Mouse (Mus musculus) large intestine, adult 2 months (tissue): ENCODE measurements at regions not wholly inside any gene's neighbourhood (a gene's known extent, or its start where the extent isn't known, plus 50 kb on each side); places are given as distances from the start of the nearest gene placed in this dataset.

Experiments used
- DNase-seq: peaks from one replicate; pipeline ENCODE4 v3.0.0-alpha.2; 2012; ENCODE audit warnings: low read depth, low spot score
- WGBS: fragments of 180-500 bp; shearing (Covaris S2); methylation state at CpG from one replicate; pipeline ENCODE4 v1.1.7; 2018; 5-methylcytosine and 5-hydroxymethylcytosine counted together

DNA sequence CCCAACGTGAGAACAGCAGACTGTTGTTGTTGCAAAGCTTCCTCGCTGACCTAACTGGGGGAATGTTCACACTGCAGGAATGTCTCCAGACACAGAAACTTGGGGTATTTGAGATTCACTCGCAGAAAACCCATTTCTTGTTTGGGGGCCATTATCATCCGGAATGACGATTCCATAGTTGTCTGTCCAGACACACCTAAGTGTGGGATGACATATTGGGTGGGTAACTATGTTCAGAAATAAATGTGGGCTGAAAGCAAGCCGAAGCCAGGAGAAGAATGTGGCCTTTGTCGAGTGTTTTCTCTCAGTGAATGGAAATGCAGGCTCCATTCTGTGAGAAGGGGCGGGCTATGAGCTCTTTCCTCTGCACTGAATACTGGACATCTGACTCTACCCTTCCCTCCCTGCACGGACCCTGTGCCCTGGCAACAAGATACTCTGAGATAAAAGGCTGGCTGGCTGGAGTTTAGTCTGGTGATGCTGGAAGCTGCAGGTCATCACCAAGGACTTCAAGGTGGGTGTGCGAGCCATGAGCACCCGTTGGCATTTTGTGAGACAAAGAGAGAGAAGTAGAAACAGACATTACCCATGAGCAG lies 269.7 kb downstream of the Irs2 start:
- DNase-seq, result no peak
- 76% methylated on average over 11 of the region's 11 CpGs for WGBS

DNA sequence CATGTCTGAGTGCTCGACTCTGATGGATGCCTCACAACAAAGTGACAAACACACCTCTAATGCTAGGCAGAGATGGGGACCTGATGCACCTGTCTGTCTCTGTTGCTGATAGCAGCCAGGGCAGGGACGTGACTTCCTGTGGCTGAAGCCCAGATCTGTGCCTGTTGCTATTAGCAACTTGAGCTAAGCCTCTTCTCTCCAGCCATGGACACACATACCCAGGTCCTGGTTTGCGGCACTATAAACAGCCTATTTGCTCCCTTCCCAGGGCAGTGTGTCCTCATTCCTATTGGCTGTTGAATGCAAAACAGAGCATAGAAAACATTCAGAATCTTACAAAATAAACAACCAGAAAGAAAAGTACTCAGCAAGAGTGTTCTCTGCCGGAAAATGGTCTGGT lies 273.5 kb downstream of the Irs2 start:
- no peak for DNase-seq
- WGBS, result 42% methylated on average over 4 of the region's 4 CpGs

DNA sequence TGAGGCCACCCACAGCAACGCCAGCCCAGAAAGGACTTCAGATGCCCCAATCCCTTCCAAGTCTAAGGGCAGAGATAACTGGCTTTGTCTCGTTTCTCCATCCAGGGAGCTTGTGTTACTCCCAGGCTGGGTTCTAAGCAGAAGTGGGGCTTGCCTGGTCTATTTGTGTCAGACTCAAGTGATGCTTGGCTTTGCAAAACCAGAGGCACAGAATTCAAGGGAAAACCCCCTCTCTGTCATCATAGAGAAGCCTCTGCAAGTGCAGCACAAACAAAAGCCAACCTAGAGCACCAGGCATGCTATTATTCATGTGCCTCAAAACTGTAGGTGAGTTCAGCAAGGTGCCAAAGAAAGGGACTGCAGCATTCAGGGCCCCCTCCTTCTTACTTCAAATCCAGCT lies 284.9 kb downstream of the Irs2 start:
- DNase-seq, result no peak
- WGBS, result 81% methylated on average over 2 of the region's 2 CpGs

- 85% methylated on average over 4 of the region's 4 CpGs for WGBS
- DNase-seq, result no peak
Observed at GRCm38 (mm10) chr8:10722742-10723141, 285.5 kb downstream of the Irs2 start.

GRCm38 (mm10) chr8:10722342-10722741 lies 285.9 kb downstream of the Irs2 start:
- 93% methylated on average over 3 of the region's 3 CpGs for WGBS
- no peak for DNase-seq

- 68% methylated on average over 10 of the region's 10 CpGs for WGBS
- no peak for DNase-seq
Observed at GRCm38 (mm10) chr8:10721146-10721862, 287.0 kb downstream of the Irs2 start.

GRCm38 (mm10) chr8:10720398-10720797 lies 287.9 kb downstream of the Irs2 start:
- no peak for DNase-seq
- 92% methylated on average over 3 of the region's 3 CpGs for whole genome bisulfite sequencing

GRCm38 (mm10) chr8:10719411-10719810 lies 288.8 kb downstream of the Irs2 start:
- WGBS, result 79% methylated on average over 6 of the region's 6 CpGs
- DNase-seq, result no peak

GRCm38 (mm10) chr8:10717297-10717696 lies 291.0 kb downstream of the Irs2 start:
- DNase-seq, result no peak
- 48% methylated on average over 8 of the region's 8 CpGs for WGBS

DNA sequence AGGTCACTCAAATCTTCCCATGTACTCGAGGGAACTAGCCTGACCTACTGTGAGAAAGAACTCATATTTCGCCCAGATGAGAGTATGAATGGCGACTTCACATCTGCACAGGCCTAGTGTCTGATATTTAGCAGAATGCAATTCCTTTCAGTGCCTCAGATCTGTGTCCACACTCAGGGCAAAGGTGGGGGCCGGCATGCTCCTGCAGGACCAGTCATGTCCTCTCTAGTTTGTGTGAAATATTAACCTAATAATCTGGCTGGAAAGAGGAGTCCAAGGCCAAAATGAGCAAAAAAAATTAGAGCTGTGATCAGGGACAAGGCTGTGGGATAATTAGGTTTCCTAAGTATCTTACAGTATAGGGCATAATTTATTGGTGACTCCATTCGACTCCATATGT lies 292.1 kb downstream of the Irs2 start:
- DNase-seq, result no peak
- WGBS, result 75% methylated on average over 5 of the region's 5 CpGs

- WGBS, result 88% methylated on average over 13 of the region's 13 CpGs
- DNase-seq, result no peak
Observed at GRCm38 (mm10) chr8:10713515-10714042, 294.7 kb downstream of the Irs2 start.

DNA sequence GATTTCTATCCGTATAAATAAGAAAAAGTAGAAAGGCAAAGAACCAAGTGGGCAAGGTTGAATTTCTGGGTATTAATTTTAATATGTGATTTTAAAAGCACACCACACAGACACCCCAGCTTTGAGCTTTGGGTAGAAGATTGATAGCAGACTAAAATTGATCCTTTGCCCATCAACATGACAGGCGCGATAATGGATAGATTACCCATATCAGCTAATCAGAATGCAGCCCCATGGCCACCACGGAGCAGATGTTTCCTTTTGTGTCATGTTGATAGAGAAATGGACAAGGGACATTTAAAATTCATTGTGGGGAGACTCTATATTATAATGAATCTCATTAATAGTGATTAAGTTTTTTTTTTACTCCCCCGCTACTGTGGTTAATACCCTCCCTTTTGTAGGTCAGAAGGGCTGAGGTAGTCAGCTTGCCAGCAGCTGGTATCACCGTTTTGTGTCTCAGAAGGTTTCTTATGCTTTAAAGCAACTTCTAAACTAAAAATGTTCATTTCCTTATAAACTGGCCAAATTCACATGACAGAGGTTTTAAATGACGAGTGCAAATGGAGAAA lies 296.1 kb downstream of the Irs2 start:
- no peak for DNase-seq
- WGBS, result 74% methylated on average over 7 of the region's 7 CpGs

DNA sequence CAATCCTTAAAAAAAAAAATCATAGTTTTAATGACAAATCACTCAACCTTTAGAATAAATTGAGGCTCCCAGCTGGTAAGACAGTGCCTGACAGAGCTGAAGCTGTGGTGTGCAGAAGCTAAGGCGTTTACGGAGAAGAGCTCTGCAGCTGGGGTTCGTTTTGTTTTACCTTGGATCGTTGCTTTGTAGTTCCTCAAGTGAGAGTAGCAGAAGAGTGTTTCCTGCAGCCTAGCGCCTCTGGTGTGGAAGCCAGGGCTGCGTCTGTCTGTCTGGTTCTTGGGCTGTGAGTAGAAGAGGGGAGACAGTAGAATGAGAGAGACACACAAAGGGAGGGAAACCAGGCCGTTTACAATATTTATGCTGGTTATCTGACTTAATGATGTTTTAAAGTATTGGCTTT lies 296.8 kb downstream of the Irs2 start:
- no peak for DNase-seq
- WGBS, result 65% methylated on average over 7 of the region's 7 CpGs

- DNase-seq, result no peak
- 81% methylated on average over 6 of the region's 6 CpGs for WGBS
Observed at GRCm38 (mm10) chr8:10708509-10708908, 299.7 kb downstream of the Irs2 start.

- no peak for DNase-seq
Observed at GRCm38 (mm10) chr8:10707122-10707521, 301.1 kb downstream of the Irs2 start.

- WGBS, result 65% methylated on average over 7 of the region's 7 CpGs
- no peak for DNase-seq
Observed at GRCm38 (mm10) chr8:10705909-10706308, 302.3 kb downstream of the Irs2 start.

DNA sequence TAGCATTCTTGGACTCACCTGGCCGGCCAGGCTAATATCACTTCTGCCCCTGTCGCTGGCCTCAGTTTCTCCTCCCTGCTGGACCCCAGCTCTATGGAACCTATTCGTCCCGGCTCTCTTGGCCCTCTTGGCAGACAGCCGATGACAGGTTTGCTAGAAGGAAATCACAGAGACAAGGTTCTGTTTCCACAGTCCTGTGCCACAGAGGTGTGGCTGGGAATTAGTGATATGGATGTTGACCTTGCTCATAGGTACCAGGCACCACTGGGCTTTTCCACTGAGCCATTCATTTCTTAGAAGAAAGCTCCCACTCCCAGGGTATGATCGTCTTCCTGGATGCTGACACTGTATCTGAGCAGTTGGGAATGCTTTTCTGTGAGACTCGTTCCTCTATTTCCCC lies 305.5 kb downstream of the Irs2 start:
- WGBS, result 83% methylated on average over 7 of the region's 7 CpGs
- DNase-seq, result no peak

DNA sequence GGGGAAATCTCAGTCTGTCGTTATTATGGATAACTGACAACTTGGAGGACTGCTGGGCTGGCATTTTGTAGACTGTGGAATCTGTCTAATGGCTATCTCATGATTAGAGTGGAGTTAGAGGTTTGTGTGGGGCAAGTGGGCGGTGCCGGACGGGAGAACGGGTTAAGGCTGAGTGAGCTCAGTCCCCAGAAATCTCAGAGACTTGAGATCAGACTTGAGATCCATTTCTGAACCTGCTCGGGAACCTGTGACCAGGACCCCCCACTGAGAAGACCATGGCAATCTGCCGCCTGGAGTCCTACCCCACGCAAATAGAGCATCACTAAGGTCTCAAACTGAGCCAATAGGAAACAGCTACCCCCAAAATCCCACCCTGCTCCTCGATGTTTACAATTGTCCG lies 306.0 kb downstream of the Irs2 start:
- no peak for DNase-seq
- 71% methylated on average over 10 of the region's 10 CpGs for WGBS

DNA sequence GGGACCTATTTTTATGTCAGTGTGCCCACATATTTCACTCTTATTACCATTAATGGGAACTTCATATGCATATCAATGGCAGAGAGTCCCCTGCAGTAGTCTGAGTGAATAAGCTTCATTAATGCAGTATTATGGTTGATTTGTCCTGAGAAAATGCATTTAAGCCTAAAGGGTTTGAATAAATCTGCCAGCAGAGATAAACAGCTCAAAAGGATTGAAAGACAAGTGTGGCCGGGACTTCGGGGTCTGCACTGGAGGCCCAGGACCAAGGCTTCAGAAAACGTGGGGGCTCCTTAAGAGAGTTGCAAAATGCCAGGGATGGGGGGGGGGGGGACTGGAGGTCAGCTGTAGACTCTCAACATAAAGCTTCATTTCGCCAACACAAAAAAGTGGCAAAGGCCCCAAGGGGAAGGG lies 306.6 kb downstream of the Irs2 start:
- no peak for DNase-seq
- WGBS, result 89% methylated on average over 4 of the region's 4 CpGs

- WGBS, result 71% methylated on average over 4 of the region's 4 CpGs
Observed at GRCm38 (mm10) chr8:10701226-10701625, 307.0 kb downstream of the Irs2 start.

DNA sequence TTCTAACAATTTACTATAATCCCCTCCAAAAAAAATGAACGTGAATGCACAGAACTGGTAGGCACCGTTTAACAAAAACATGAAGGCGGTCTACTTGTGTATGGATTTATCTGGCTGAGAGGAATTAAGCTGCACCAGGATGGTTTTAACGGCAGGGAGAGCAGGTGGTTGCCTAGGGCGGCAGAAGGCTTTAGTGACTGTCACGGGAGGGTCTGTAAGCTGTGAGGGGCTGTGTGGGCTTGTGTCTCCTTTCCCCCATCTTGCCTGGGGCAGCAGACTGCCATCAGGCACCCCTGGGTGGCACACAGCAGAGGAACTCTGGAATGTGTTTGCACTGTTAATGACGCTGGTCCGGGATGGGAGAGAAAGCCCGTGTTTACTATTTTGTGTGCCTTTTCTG lies 308.6 kb downstream of the Irs2 start:
- 69% methylated on average over 9 of the region's 9 CpGs for WGBS
- no peak for DNase-seq

More at GRCm38 (mm10) chr8:10701226-10701625, 307.0 kb downstream of the Irs2 start:
- DNase-seq, result no peak
